Mouse (Mus musculus): ENCODE measurements around the gene Nrip3.

- TF ChIP-seq POLR2A (IDR thresholded peaks at IDR 0.05; ENCODE audit: borderline replicate concordance, extremely low read depth, insufficient read depth, insufficient read length, poor library complexity, severe bottlenecking) = no peak
- TF ChIP-seq CTCF (IDR thresholded peaks at IDR 0.05; ENCODE audit: borderline replicate concordance, extremely low read depth, insufficient read depth, insufficient read length) = no peak
Observed at GRCm38 (mm10) chr7:109813330-109814140, 31.7 kb upstream of the Nrip3 start.

Measured in brain, embryonic 14.5 days (tissue).